Mouse (Mus musculus) CH12.LX (cell line): Measurements from ENCODE around the gene Zfpl1. TPM values are rescaled to one million over a fixed set of nuclear protein-coding genes. Genes with fewer than 3 reads are reported as not detected.

Experiments
- DNase-seq: peaks from one replicate; pipeline ENCODE4 v3.0.0-alpha.2; 2013; ENCODE audit errors: extremely low read depth
- H3K27ac ChIP-seq: 2 replicates; pipeline ENCODE4 v1.5.1; 2012; ENCODE audit warnings: low read depth, mild to moderate bottlenecking, control low read depth, moderate library complexity; ENCODE audit not compliant: insufficient read depth
- H3K27me3 ChIP-seq: replicated peaks from 2 replicates; pipeline ENCODE3; 2012; ENCODE audit warnings: inconsistent platforms
- H3K36me3 ChIP-seq, 2 experiments: replicated peaks in 1 of 2; 2 replicates each; pipeline versions ENCODE3 to v1.6.1; 2012; ENCODE audit warnings: inconsistent platforms in 1 of 2, low read length in 1 of 2, mild to moderate bottlenecking in 1 of 2, mixed read lengths in 1 of 2, moderate library complexity in 1 of 2; ENCODE audit not compliant: control insufficient read depth in 1 of 2, insufficient read depth in 1 of 2
- H3K4me1 ChIP-seq, 2 experiments: 2 replicates each; pipeline ENCODE4 v1.6.1; 2012; ENCODE audit warnings: inconsistent platforms in 1 of 2, moderate library complexity in 1 of 2; ENCODE audit not compliant: insufficient read depth in 2 of 2, control insufficient read depth in 1 of 2
- H3K4me2 ChIP-seq: 2 replicates; pipeline ENCODE4 v1.6.1; 2012; ENCODE audit warnings: low read depth, mild to moderate bottlenecking, control low read depth; ENCODE audit not compliant: poor library complexity, insufficient read depth, severe bottlenecking
- H3K4me3 ChIP-seq, 3 experiments: fragments of 150-350 bp in 1 of 3; sonication (generic) in 1 of 3; replicated peaks in 1 of 3; 2 replicates each; pipeline versions ENCODE3 to v1.5.1; 2011 to 2012; ENCODE audit warnings: low read depth in 2 of 3, low read length in 2 of 3, mild to moderate bottlenecking in 2 of 3, moderate library complexity in 2 of 3, control low read depth in 1 of 3, improper control_type of control experiment in 1 of 3, inconsistent platforms in 1 of 3, mixed read lengths in 1 of 3; ENCODE audit not compliant: poor library complexity in 1 of 3
- H3K79me2 ChIP-seq: replicated peaks from 2 replicates; pipeline ENCODE4 v1.6.1; 2012; ENCODE audit warnings: mild to moderate bottlenecking, moderate library complexity; ENCODE audit not compliant: control insufficient read depth, poor library complexity, insufficient read depth, severe bottlenecking; ENCODE audit errors: extremely low read depth
- H3K9ac ChIP-seq: 2 replicates; pipeline ENCODE4 v1.6.1; 2012; ENCODE audit warnings: low read depth, mild to moderate bottlenecking, control low read depth, moderate library complexity; ENCODE audit not compliant: insufficient read depth
- H3K9me3 ChIP-seq: replicated peaks from 2 replicates; pipeline ENCODE3; 2012; ENCODE audit warnings: low read length, inconsistent platforms, mixed read lengths
- BHLHE40 ChIP-seq: IDR thresholded peaks from 2 replicates; pipeline ENCODE4 v1.6.1; 2011; ENCODE audit warnings: mild to moderate bottlenecking, low read depth, low read length, improper control_type of control experiment
- CHD1 ChIP-seq: IDR thresholded peaks from 2 replicates; pipeline ENCODE4 v1.6.1; 2012; ENCODE audit warnings: low read depth, low read length, improper control_type of control experiment, inconsistent platforms
- CHD2 ChIP-seq: IDR thresholded peaks from 2 replicates; pipeline ENCODE4 v1.6.1; 2011; ENCODE audit warnings: low read length, improper control_type of control experiment
- CTCF ChIP-seq, 2 experiments: IDR thresholded peaks in 1 of 2; conservative IDR thresholded peaks in 1 of 2; 2 replicates each; pipeline ENCODE4 v1.5.1; 2011 to 2012; ENCODE audit warnings: low read depth in 2 of 2, low read length in 2 of 2, improper control_type of control experiment in 1 of 2, inconsistent platforms in 1 of 2, mild to moderate bottlenecking in 1 of 2, moderate library complexity in 1 of 2
- E2F4 ChIP-seq: IDR thresholded peaks from 2 replicates; pipeline ENCODE4 v1.6.1; 2011; ENCODE audit warnings: low read depth, low read length, improper control_type of control experiment; ENCODE audit not compliant: insufficient replicate concordance
- ELF1 ChIP-seq: IDR thresholded peaks from 2 replicates; pipeline ENCODE4 v1.6.1; 2014; ENCODE audit warnings: low read depth, mild to moderate bottlenecking, inconsistent platforms, low read length, improper control_type of control experiment
- EP300 ChIP-seq: IDR thresholded peaks from 2 replicates; pipeline ENCODE4 v1.6.1; 2011; ENCODE audit warnings: low read length, improper control_type of control experiment
- ETS1 ChIP-seq: conservative IDR thresholded peaks from 2 replicates; pipeline ENCODE4 v1.6.1; 2012; ENCODE audit warnings: low read depth, mild to moderate bottlenecking, inconsistent platforms, low read length, improper control_type of control experiment, moderate library complexity
- GABPA ChIP-seq: IDR thresholded peaks from 2 replicates; pipeline ENCODE4 v1.6.1; 2012; ENCODE audit warnings: low read depth, low read length, improper control_type of control experiment, inconsistent platforms; ENCODE audit not compliant: insufficient replicate concordance
- HCFC1 ChIP-seq: IDR thresholded peaks from 2 replicates; pipeline ENCODE4 v1.6.1; 2012; ENCODE audit warnings: low read depth, mild to moderate bottlenecking, inconsistent platforms, low read length, improper control_type of control experiment
- IRF4 ChIP-seq: IDR thresholded peaks from 2 replicates; pipeline ENCODE4 v1.6.1; 2014; ENCODE audit warnings: low read depth, mild to moderate bottlenecking, inconsistent platforms, low read length, improper control_type of control experiment
- JUN ChIP-seq: IDR thresholded peaks from 2 replicates; pipeline ENCODE4 v1.6.1; 2011; ENCODE audit warnings: low read depth, mild to moderate bottlenecking, low read length, improper control_type of control experiment, moderate library complexity; ENCODE audit not compliant: insufficient read depth
- JUND ChIP-seq: conservative IDR thresholded peaks from 2 replicates; pipeline ENCODE4 v1.6.1; 2011; ENCODE audit warnings: low read depth, low read length, improper control_type of control experiment
- KAT2A ChIP-seq: IDR thresholded peaks from 2 replicates; pipeline ENCODE4 v1.6.1; 2012; ENCODE audit warnings: low read length, improper control_type of control experiment, inconsistent platforms; ENCODE audit not compliant: insufficient replicate concordance
- MAFK ChIP-seq: IDR thresholded peaks from 2 replicates; pipeline ENCODE4 v1.6.1; 2011; ENCODE audit warnings: low read length, improper control_type of control experiment; ENCODE audit not compliant: insufficient replicate concordance
- MAX ChIP-seq: IDR thresholded peaks from 2 replicates; pipeline ENCODE4 v1.6.1; 2011; ENCODE audit warnings: low read length, improper control_type of control experiment
- MAZ ChIP-seq: IDR thresholded peaks from 2 replicates; pipeline ENCODE4 v1.6.1; 2012; ENCODE audit warnings: low read depth, mild to moderate bottlenecking, inconsistent platforms, low read length, improper control_type of control experiment, moderate library complexity
- MEF2A ChIP-seq: IDR thresholded peaks from 2 replicates; pipeline ENCODE4 v1.6.1; 2014; ENCODE audit warnings: low read depth, mild to moderate bottlenecking, inconsistent platforms, low read length, improper control_type of control experiment, borderline replicate concordance
- MXI1 ChIP-seq: IDR thresholded peaks from 2 replicates; pipeline ENCODE4 v1.6.1; 2011; ENCODE audit warnings: mild to moderate bottlenecking, low read depth, low read length, improper control_type of control experiment
- MYC ChIP-seq: IDR thresholded peaks from 2 replicates; pipeline ENCODE4 v1.6.1; 2011; ENCODE audit warnings: low read depth, mild to moderate bottlenecking, improper control_type of control experiment, low read length
- NELFE ChIP-seq: IDR thresholded peaks from 2 replicates; pipeline ENCODE4 v1.6.1; 2011; ENCODE audit warnings: low read depth, low read length, improper control_type of control experiment
- NRF1 ChIP-seq: IDR thresholded peaks from 2 replicates; pipeline ENCODE4 v1.6.1; 2014; ENCODE audit warnings: low read depth, mild to moderate bottlenecking, inconsistent platforms, low read length, improper control_type of control experiment, moderate library complexity
- PAX5 ChIP-seq: IDR thresholded peaks from 2 replicates; pipeline ENCODE4 v1.6.1; 2012; ENCODE audit warnings: low read length, inconsistent platforms, mixed read lengths
- POLR2A ChIP-seq: IDR thresholded peaks from 2 replicates; pipeline ENCODE4 v1.6.1; 2011; ENCODE audit warnings: low read depth, mild to moderate bottlenecking, improper control_type of control experiment, low read length
- POLR2AphosphoS2 ChIP-seq: IDR thresholded peaks from 2 replicates; pipeline ENCODE4 v1.6.1; 2011; ENCODE audit warnings: low read depth, low read length, improper control_type of control experiment
- RAD21 ChIP-seq: IDR thresholded peaks from 2 replicates; pipeline ENCODE4 v1.6.1; 2011; ENCODE audit warnings: low read depth, mild to moderate bottlenecking, low read length, improper control_type of control experiment, moderate library complexity
- RCOR1 ChIP-seq: conservative IDR thresholded peaks from 2 replicates; pipeline ENCODE4 v1.6.1; 2012; ENCODE audit warnings: low read depth, mild to moderate bottlenecking, inconsistent platforms, low read length, improper control_type of control experiment
- SIN3A ChIP-seq: IDR thresholded peaks from 2 replicates; pipeline ENCODE4 v1.6.1; 2012; ENCODE audit warnings: low read length, improper control_type of control experiment, inconsistent platforms
- SMC3 ChIP-seq: IDR thresholded peaks from 2 replicates; pipeline ENCODE4 v1.6.1; 2011; ENCODE audit warnings: low read depth, low read length, improper control_type of control experiment
- TBP ChIP-seq: conservative IDR thresholded peaks from 2 replicates; pipeline ENCODE4 v1.6.1; 2011; ENCODE audit warnings: low read depth, low read length, improper control_type of control experiment
- TCF12 ChIP-seq: IDR thresholded peaks from 2 replicates; pipeline ENCODE4 v1.6.1; 2014; ENCODE audit warnings: low read depth, mild to moderate bottlenecking, inconsistent platforms, low read length, improper control_type of control experiment
- UBTF ChIP-seq: IDR thresholded peaks from 2 replicates; pipeline ENCODE4 v1.6.1; 2012; ENCODE audit warnings: low read depth, mild to moderate bottlenecking, inconsistent platforms, low read length, improper control_type of control experiment, moderate library complexity
- USF1 ChIP-seq: IDR thresholded peaks from 2 replicates; pipeline ENCODE4 v1.6.1; 2014; ENCODE audit warnings: low read depth, mild to moderate bottlenecking, inconsistent platforms, low read length, improper control_type of control experiment
- USF2 ChIP-seq: conservative IDR thresholded peaks from 2 replicates; pipeline ENCODE4 v1.6.1; 2011; ENCODE audit warnings: low read depth, low read length, improper control_type of control experiment
- ZC3H11A ChIP-seq: IDR thresholded peaks from 2 replicates; pipeline ENCODE4 v1.6.1; 2012; ENCODE audit warnings: low read depth, mild to moderate bottlenecking, inconsistent platforms, low read length, improper control_type of control experiment
- ZKSCAN1 ChIP-seq: IDR thresholded peaks from 2 replicates; pipeline ENCODE4 v1.6.1; 2012; ENCODE audit warnings: low read depth, inconsistent platforms, low read length, improper control_type of control experiment, borderline replicate concordance
- ZMIZ1 ChIP-seq: IDR thresholded peaks from 2 replicates; pipeline ENCODE4 v1.6.1; 2012; ENCODE audit warnings: low read depth, mild to moderate bottlenecking, inconsistent platforms, low read length, improper control_type of control experiment
- ZNF384 ChIP-seq: IDR thresholded peaks from 2 replicates; pipeline ENCODE4 v1.6.1; 2012; ENCODE audit warnings: low read depth, low read length, improper control_type of control experiment, inconsistent platforms
- dilution Hi-C: fragments of 300-500 bp; cut with MboI; formaldehyde crosslinking; loops from 2 replicates; pipeline ENCODE4 v1.14.3; 2020; ENCODE audit warnings: low sequenced_read_pairs; ENCODE audit not compliant: extremely low pct_unique_long_range_greater_than_20kb, extremely low pct_ligation_motif_present
- in situ Hi-C: fragments of 300-500 bp; cut with MboI; formaldehyde crosslinking; loops from 3 replicates; pipeline ENCODE4 v1.14.3; 2019; ENCODE audit warnings: low sequenced_read_pairs, low pct_ligation_motif_present, low pct_unique_long_range_greater_than_20kb, mixed read lengths
- polyA plus RNA-seq: library from polyadenylated mRNA; unstranded; fragments of >175 nt; gene quantifications from 2 replicates; pipeline ENCODE4 v1.2.1, GENCODE M21; 2012; ENCODE audit warnings: low read depth; ENCODE audit not compliant: insufficient read length
- total RNA-seq, 2 experiments: library from RNA; depleted of rRNA; stranded (reverse); fragments of 300-350 nt in 1 of 2; fragments of >200 nt in 1 of 2; gene quantifications; 2 replicates each; pipeline ENCODE4 v1.2.3; 2012 to 2014

Gene Zfpl1
- total and polyA plus RNA-seq, 3 experiments, result 26.1 to 40.9 (median 26.8) TPM

DNA sequence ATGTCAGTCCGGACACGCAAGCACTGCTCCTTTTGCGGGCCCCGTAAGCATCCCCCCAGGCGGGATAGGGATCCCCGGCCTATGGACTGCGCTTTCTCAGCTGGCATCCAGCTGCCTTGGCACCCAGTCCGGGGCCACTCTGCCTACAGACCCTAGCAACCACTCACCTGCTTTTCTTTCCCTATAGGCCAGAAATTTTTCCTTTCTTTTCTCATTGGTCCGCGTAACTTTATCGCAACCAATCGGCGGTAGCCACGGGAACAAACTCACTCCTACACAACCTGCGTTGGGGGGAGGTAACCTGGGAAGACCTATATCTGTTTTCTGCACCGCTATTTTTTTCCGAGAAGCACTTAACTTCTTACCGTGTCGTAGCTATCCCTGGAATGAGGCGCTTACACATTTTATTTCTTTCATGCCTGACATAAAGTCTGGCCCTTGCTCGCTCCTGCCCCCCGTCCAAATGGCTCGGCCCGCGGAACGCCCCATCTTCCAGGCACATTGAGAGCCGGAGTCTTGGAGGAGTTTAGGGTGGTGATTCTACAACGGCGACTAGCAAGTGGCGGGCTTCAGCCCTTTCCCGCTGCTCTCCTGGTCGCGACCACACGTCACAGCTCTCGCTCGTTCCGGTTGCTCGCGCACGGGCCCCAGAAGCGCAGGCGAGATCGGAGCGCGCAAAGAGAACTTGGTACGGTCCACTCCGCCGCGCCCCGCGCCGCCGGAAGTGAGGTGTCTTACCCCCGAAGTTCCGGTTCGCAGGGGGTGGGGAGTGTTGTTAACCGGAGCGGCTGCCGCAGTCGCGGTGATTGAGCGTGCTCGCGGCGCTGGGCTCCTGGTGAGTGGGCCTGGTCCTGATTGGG, 38.2 kb downstream of the Zfpl1 start, which contains the start of gene Syvn1:
TSS of gene Syvn1 (plus strand) at position 283 of the 860 bp plus-strand sequence.
- peaks cover 41% of the 10 kb centered on the region for H3K79me2 ChIP-seq
- peaks cover 32 to 35% of the 10 kb centered on the region in 2 experiments for H3K36me3 ChIP-seq
- H3K9ac ChIP-seq, result peak within 1 kb of the TSS; percentile 97
- H3K4me3 ChIP-seq, result peak within 1 kb of the TSS; percentile 82 to 99 (median 98)
- in situ Hi-C loops (no loop called here), dilution Hi-C loops (no loop called here)
- no peaks in the 10 kb centered on the region for H3K27me3 ChIP-seq
- TF ChIP-seq MAX, result no peak; the same call in none of the 2 replicates
- no peak for TF ChIP-seq ZC3H11A
- TF ChIP-seq MAFK, result no peak
- peak; percentile 97 for TF ChIP-seq CHD1
- TF ChIP-seq SIN3A, result peak; percentile 84
- no peak for TF ChIP-seq RAD21
- peak; percentile 64 for TF ChIP-seq NRF1
- TF ChIP-seq JUND, result no peak; the same call in 1 of the 2 replicates
- TF ChIP-seq HCFC1, result peak; percentile 75
- TF ChIP-seq RCOR1, result no peak
- TF ChIP-seq ZKSCAN1, result no peak; the same call in 1 of the 2 replicates
- TF ChIP-seq ETS1, result no peak; the same call in 1 of the 2 replicates
- TF ChIP-seq POLR2A, result peak; percentile 78
- TF ChIP-seq ELF1, result peak; percentile 76
- no peak for TF ChIP-seq USF2
- no peak; the same call in 1 of the 2 replicates for TF ChIP-seq E2F4
- peak; percentile 26; the same call in 1 of the 2 replicates for TF ChIP-seq BHLHE40
- no peak for TF ChIP-seq USF1
- 0 out of 2 replicates have a peak, but pooled peaks have one; percentile 62 for TF ChIP-seq KAT2A
- peak; percentile 66; the same call in 1 of the 2 replicates for TF ChIP-seq ZNF384
- peak; percentile 98 for TF ChIP-seq CHD2
- TF ChIP-seq POLR2AphosphoS2, result peak; percentile 96
- TF ChIP-seq TCF12, result peak; percentile 66
- no peak for TF ChIP-seq GABPA
- peak; percentile 59 for TF ChIP-seq MXI1
- TF ChIP-seq ZMIZ1, result peak; percentile 91
- no peak; the same call in 1 of the 2 replicates for TF ChIP-seq MEF2A
- TF ChIP-seq JUN, result no peak
- no peak for TF ChIP-seq UBTF
- TF ChIP-seq SMC3, result no peak
- no peak for TF ChIP-seq EP300
- peak; percentile 57; the same call in 1 of the 2 replicates for TF ChIP-seq PAX5
- TF ChIP-seq TBP, result peak; percentile 96
- TF ChIP-seq NELFE, result peak; percentile 59
- no peak for TF ChIP-seq MYC
- TF ChIP-seq IRF4, result 0 out of 2 replicates have a peak, but pooled peaks have one; percentile 19
- TF ChIP-seq MAZ, result peak; percentile 84; the same call in 1 of the 2 replicates
- no peak for TF ChIP-seq CTCF (conservative IDR thresholded peaks at IDR 0.05 in 1 of 2, IDR thresholded peaks at IDR 0.05 in 1 of 2; ENCODE audit: low read depth in 2 of 2, low read length in 2 of 2)
- no peaks in the 10 kb centered on the region for H3K9me3 ChIP-seq
- peak; percentile 96 for DNase-seq
- peak within 1 kb of the TSS; percentile 93 for H3K4me2 ChIP-seq
- H3K4me1 ChIP-seq, result peaks cover 36 to 58% of the 10 kb centered on the region in 2 experiments
- peak within 1 kb of the TSS; percentile 99 for H3K27ac ChIP-seq
